Mouse (Mus musculus) urinary bladder, adult 2 months (tissue): ENCODE data around the gene Armh3. TPM values are rescaled to one million over a fixed set of nuclear protein-coding genes. Genes with fewer than 3 reads are reported as not detected.
A peak's percentile ranks its signal among the peaks of the same experiment; 100 is the strongest.
"Not testable (repeated sequence)": the region's sequence is repeated elsewhere in the genome, so short reads cannot be mapped to it uniquely, and the experiment has no call there.

Experiments
- DNase-seq: peaks from one replicate; pipeline ENCODE4 v3.0.0; 2022; ENCODE audit warnings: low spot score
- polyA plus RNA-seq: library from polyadenylated mRNA; depleted of rRNA; stranded (reverse); fragments of >200 nt; gene quantifications from 2 replicates; pipeline ENCODE4 v1.2.3, GENCODE M21; 2012

Gene Armh3
- polyA plus RNA-seq, 1 experiment, result 11.1 TPM

DNA sequence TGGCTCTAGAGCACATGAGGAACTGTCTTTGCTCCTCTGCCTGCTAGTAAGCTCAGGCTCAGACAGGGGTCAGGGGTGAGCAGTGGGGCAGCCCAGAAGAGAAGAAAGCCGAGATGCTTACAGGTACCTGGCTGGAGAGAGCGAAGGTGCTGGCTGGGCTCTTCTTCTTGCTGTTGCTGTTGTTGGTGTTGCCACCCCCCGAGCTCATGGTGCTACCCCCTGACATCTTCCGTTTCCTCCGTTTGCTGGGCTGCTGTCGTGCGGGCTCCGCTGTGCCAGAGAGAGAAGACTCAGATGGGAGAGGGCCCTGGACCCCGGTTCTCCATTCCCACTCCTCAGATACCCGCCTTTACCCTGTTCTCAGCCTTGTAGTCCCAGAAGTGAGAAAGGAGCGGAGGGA lies 35.6 kb upstream of the Armh3 start:
- no peak for DNase-seq

DNA sequence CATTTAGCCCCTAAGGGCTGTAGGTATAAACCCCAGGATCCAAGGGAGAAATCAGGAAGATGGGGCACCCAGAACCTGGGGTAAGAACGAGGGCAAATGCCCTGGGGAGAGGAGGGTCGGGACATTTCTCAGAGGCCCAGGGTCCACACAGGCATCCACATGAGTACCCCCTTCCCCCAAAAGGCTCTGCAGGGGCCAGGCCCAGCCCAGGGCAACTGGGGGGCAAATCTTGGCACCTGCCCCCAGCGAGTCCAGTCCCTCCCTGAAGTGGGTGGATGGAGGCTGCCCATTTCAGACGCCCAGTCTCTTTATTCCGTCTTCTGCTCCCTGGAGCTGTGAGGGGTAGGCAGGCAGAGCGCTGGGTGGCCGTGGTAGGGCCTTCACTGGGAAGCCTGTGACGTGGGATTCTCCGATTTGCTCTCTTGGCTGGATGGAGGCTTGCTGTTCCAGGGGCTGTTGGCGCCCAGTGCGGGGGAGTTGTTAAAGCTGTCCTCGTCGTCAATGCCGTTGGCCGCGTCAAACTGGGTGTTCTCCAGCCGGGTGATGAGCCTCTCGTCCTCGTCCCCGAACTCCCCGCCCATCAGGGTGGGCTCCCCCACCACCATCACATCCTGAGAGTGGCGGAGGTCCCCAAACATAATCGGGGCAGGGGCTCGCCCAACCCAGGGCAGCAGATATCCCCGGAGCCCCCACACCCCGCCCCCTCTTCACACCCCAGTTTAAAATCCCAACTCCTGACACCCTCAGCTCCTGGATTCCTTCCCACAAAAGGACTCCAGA lies 34.6 kb upstream of the Armh3 start:
- no peak for DNase-seq

DNA sequence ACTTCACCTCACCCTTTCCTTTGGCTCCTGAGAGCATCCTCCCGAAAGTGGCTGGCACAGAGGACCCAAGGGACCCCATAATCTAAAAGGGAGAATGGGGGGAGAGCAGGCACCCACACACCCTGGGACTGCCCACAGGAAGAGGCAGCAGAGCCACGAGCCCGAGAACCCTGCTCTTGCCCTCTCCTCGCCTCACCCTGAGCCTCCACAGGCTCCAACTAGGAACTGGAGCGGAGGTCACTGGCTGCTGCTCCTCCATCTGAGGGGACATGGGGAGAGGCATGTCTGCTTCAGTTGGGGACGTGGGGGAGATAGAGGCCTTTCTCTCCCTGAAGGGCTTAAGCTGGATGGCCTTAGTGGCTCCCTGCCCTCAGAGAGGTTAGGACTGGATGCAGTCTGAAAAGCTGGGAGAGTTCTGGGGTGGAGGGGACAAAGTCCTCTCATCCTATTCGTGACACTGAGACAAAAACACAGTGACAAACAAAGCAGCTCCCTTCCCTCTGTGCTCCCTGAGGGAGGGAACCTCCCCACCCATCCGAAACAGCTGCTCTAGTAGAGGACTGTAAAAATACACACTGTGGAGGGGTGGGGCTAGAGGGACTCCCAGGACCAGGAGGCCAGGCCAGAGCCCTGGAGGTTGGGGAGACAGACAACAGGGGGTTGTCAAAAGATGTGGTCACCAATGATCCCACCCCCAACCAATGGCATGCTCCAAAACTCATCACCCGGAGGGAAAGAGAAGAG lies 33.6 kb upstream of the Armh3 start:
- no peak for DNase-seq

DNA sequence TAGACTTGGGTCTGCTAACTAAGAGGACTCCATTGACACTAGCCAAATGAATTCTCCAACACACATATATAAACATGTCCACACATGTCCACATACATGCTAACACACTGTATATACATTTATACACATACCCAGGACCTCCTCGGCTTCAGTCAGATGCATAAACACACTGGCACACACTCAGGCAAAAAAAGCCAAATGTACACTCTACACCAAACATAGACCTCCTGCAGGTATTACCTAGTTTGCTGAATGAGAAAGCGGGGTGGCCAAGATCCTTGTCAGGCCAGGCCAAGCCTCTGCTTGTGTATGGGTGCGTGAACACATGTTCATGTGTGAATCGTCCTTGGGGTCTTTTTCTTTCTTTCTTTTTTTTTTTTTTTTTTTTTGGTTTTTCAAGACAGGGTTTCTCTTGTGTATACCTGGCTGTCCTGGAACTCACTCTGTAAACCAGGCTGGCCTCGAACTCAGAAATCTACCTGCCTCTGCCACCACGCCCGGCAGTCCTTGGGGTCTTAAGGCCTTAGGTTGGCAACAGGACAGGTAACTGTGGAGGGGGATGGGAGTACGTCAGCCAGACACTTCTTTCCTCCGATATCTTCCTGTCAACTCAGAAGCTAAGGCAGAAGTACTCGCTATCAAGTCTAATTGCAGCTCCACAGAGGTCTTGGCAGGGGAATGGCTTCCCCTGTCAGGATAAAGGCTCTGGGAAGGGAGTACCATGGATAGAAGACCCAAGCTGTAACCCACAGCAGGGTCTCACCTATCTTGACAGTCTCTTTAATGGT lies 32.1 kb upstream of the Armh3 start:
- no peak for DNase-seq

DNA sequence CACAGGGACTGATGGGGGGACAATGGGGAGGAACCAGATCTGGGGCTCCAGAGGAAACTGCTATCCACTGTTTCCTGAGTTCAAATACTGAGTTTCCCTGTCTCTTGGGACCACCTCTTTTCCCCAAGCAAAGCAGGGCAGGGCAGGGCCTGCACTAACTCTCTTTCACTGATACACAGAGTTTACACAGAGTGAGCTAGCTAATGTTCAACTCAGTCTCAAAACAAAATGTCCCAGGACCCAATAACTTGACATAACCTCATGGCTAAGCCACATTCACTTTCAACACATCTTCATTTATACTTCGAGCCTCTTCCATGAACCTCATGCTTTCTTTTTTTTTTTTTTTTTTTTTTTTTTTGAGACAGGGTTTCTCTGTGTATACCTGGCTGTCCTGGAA lies 31.4 kb upstream of the Armh3 start:
- DNase-seq, result no peak

DNA sequence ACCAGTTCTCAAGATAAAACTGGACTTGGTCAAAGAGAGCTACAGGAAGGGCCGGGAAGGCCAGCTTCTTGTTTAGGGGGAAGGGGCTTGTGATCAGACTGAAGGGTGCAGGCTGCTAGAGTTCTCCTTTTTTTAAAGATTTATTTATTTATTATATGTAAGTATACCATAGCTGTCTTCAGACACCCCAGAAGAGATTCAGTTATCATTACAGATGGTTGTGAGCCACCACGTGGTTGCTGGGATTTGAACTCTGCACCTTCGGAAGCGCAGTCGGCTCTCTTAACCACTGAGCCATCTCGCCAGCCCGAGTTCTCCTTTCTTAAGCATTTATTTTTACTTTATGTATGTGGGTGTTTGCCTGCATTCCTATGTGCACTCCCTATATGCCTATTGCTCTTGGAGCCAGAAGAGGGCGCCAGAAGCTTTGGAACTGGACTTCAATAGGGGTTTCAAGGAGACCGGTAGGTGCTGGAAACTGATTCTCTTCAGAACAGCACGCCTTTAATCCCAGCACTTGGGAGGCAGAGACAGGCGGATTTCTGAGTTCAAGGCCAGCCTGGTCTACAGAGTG lies 30.5 kb upstream of the Armh3 start:
- no peak for DNase-seq

DNA sequence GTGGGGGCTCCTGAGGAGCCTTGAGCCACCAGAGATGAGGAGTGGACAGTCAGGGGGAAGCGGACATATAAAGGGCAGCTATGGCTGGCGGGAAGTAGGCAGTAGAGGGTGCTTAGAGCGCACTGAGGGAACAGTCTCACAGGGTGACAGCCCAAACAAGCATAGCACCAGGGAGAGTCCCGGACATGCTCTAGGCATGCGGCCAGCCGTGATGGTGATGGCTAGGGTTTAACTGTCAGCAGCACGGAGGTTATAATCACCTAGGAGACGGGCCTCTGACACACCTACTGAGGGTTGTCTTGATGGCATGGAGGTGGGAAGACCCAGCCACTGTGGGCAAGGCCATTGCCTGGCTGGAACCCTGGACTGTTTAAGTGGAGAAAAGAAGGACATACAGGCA lies 28.3 kb upstream of the Armh3 start:
- no peak for DNase-seq

DNA sequence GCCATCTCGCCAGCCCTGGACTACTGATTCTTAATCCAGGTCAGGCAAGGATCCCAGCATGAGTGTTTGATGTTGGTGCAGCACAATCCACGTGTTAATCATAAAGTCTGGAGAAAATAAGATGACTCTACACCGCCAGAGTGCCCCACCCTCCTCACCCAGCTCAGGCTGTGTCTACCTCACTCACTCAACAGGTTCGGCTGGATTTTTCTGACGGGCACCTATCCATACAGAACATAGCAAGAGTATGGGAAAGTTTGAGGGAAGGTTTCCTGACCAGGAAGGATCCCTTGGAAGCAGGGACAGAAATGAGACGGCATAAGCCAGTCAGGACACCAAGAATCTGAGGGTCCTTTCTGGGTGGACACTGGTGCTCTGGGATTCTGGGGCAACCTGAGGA lies 26.7 kb upstream of the Armh3 start:
- DNase-seq, result no peak

DNA sequence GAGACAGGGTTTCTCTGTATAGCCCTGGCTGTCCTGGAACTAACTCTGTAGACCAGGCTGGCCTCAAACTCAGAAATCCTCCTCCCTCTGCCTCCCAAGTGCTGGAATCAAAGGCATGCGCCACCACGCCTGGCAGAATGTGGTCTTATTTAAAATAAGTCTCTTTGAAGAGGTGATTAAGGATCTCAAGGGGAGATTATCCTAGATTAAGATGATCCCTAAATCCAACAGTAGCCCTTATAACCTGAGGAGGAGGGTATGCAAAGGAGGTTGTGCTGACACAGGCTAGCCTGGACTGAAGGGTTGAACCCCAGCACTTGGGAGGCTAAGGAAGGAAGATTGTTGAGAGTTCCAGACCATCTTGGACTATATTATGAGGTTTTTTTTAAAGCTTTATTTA lies 17.7 kb upstream of the Armh3 start:
- DNase-seq, result no peak

DNA sequence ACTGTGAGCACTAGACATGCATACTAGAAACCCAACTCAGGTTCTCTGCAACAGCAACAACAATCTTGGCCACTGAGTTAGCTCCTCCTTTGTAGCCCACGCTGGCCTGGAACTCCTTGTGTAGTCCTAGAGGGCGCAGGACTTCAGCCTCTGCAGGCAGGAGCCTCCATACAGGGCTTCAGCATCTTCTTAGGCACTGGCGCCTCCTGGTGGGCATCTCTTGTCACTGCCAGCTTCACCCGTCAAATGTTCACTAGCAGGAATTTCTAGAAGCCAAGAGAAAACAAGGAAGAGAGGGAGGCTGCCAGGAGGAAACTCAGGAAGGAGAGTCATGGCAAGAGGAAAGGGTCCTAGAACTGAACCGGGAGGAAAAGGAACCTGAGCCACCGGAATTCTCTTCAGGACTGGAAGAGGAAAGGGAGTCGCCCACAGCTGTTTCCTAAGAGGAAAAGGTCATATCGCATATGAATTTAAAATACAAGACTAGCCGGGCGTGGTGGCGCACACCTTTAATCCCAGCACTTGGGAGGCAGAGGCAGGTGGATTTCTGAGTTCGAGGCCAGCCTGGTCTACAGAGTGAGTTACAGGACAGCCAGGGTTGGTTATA lies 16.4 kb upstream of the Armh3 start:
- DNase-seq, result peak; percentile 69

DNA sequence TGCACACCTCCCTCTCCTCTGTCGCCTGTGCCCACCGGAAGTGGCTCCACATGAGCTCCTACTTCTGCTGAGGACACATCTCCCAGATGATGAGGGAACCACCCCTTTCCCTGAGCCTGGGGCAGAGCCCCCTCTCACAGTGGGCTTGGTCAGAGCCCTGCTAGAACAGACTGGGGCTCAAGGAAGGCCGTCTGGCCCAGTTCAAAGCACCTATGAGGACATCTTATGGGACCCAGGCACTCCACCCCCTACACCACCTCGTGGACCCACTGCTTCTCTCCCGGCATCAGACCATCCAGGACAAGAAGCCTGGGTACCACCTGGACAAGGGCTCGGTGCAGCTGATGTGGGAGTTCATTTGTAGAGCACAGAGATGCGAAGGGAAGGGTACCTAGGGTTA lies 7.4 kb upstream of the Armh3 start:
- DNase-seq, result no peak

DNA sequence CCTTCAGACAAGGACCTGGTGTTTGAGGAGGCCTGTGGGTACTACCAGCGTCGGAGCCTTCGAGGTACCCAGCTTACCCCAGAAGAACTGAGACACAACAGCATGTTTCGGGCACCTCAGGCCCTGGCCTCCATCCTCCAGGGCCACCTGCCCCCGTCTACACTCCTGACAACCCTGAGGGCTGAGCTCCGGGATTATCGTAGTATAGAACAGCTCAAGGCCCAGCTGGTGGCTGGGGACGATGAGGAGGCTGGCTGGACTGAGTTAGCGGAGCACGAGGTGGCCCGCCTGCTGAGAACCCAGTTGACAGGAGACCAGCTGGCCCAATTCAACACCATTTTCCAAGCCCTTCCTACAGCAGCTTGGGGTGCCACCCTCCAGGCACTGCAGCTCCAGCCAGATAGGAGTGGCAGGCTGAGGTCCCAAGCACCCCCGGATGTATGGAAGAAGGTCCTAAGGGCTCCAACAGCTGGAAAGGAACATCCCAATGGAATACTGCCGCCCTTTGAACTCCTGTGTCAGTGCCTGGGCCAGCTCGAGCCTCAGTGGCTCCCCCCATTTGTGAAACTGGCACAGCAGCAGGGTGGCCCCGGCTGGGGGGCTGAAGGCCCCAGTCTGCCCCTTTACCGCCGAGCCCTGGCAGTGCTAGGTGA lies 6.7 kb upstream of the Armh3 start:
- DNase-seq, result no peak

DNA sequence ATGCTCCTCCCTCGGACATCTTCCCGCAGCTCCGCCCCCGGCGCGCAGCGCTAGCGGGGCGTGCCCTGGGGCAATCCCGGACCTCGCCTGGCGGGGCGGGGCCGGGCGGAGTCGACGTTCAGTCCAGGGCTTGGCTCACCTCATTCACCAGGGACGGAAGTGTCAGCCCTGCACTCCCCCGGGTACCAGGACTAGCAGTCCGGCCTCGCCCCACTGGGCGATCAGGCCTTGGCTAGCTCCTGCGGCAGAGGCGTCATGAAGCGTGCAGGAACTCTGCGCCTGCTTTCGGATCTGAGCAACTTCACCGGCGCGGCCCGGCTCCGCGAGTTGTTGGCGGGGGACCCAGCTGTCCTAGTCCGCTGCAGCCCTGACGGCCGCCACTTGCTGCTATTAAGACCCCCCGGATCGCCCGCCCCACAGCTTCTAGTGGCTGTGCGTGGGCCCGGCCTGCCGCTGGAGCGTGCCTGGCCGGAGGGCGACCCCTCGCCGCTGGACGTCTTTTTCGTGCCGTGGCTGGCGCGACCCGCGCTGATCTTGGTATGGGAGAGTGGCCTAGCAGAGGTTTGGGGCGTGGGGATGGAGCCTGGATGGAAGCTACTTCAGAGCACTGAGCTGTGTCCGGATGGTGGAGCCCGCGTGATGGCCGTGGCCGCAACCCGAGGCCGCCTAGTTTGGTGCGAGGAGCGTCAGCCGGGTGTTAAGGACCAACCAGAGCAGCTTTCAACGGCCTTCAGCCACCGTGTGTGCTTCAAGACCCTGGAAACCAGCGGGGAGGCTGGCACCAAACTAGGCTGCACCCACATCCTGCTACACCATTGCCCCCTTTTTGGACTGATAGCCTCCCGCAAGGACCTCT lies 5.3 kb upstream of the Armh3 start, which contains the start of gene Hps6:
Gene Hps6 (plus strand): TSS at position 138 of the 856 bp plus-strand sequence.
- peak; percentile 81 for DNase-seq

DNA sequence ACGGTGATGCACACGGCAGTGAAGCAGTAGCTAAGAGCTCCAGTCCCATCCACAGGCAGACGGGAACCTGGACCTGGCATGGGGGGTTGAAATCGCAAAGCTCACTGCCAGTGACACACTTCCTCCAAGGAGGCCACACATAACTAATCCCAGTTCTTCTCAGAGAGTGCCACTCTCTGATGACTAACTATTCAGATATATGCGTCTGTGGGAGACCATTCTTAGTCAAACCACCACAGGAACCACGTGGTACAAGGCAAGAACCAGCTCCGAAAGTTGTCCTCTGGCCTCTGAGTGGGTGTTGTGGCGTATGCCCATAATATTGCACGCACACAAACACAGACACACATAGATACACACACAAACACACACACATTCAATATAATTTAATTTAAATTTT lies 4.0 kb upstream of the Armh3 start:
- no peak for DNase-seq

DNA sequence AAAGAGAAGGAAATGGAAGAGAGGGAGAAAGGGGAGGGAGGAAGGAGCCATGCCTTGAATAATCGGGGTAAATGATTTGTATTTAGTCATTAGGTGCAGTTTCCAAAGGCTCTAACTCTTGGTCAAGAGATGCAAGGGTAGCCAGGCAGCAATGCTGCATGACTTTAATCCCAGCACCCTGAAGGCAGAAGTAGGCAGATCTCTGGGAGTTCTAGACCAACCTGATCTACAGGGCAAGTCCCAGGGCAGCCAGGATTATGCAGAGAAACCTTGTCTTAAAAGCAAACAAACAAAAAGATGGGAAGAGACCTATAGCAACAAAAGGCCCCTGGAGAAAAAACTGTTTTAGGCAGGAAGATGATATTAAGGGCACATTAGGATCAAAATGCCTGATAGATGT lies 1.1 kb upstream of the Armh3 start:
- no peak for DNase-seq

DNA sequence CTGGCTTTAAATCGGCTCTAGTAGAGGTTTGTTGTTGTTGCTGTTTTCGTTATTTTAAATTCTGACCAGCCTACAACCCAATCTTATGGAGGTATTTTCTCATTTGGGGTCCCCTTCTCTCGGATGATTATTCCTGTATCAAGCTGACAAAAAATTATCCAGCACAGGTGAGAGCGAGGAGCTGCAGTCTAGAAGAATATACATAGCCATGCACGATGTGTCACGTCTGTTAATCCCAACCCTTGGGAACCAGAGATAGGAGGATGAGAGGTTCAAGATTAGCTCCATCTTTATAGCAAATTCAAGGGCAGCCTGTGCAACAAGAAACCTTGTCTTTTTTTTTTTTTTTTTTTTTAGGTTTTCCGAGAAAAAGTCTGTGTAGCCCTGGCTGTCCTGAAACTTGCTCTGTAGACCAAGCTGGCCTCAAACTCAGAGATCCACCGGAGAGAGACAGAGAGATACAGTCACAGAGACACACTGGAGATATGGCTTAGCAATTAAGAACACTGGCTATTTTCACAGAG lies 468 bp upstream of the Armh3 start:
- DNase-seq, result no peak

DNA sequence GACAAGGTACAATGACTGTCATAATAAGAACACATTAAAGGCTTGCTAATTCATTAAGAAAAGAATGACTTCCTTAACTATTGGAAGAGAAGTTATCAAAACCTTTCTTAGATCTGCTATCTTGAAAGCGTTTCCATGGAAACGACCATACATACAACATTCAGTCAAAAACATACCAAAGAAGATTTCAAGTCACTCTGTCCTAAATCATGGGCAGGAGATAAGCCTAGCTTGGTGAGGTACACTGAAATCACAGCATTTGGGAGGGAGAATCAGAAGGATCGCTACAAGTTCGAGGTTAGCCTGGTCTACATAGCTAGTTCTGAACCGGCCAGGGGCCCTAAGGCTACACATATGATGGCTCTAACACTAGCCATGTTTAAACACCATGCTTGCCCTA lies 923 bp downstream of the Armh3 start:
- no peak for DNase-seq

DNA sequence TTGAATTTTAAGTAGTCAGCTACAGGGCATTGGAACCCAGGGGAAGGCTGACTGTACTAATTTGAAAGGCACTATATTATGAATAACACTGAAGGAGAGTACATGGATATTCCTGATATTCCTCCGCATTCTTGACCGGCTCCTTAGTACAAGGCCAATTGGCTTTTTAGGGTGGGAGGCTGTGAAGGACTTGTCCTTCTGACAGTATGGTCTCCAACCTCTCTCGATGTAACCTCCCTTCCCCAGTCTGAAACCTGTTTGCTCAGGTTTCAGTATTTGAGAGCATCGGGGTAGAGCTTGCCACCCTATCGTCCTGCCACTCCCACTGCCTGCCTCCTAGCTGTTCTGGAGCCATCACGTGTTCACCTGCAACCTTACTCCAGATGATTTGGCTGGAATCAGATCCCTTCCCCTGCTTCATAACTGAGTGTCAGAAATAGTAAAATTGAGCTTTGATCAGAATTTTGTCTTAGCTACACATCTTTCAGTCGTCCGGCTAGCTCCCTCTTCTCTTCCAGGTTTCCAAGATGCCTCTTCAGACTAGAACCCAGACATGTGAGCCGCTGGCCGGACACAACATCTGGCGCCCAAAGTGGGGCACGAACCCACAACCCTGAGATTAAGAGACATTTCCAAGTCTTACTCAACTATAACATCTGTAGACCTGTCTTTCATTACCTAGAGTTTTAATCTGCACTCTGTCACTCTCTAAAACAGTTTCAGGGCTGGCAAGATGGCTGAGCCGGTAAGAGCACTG lies 4.1 kb downstream of the Armh3 start:
- DNase-seq, result no peak

DNA sequence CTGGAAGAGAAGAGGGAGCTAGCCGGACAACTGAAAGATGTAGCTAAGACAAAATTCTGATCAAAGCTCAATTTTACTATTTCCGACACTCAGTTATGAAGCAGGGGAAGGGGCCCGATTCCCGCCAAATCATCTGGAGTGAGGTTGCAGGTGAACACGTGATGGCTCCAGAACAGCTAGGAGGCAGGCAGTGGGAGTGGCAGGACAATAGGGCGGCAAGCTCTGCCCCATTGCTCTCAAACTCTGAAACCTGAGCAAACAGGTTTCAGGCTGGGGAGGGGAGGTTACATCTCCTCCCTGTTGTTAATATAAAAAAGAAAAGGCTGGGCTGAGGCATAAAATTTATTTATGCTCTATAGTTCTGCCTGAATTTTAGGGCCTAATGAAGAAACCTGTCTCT lies 4.8 kb downstream of the Armh3 start:
- not testable (repeated sequence) for DNase-seq
